Mouse (Mus musculus) adrenal gland, postnatal 10 days (tissue): ENCODE data around the gene Gm47995. TPM values are rescaled to one million over a fixed set of nuclear protein-coding genes. Genes with fewer than 3 reads are reported as not detected.

Experiments
- DNase-seq: peaks from one replicate; pipeline ENCODE4 v3.0.0; 2021; ENCODE audit warnings: mixed read lengths
- total RNA-seq, 2 experiments: library from RNA; stranded (reverse); gene quantifications; 2 replicates each; pipeline ENCODE4 v1.2.3; 2021

Gene Gm47995
- total RNA-seq, 2 experiments from 2014 or later = not detected

GRCm38 (mm10) chr1:151232346-151232745 is 34.1 kb downstream of the Gm47995 start:
- DNase-seq = no peak

DNA sequence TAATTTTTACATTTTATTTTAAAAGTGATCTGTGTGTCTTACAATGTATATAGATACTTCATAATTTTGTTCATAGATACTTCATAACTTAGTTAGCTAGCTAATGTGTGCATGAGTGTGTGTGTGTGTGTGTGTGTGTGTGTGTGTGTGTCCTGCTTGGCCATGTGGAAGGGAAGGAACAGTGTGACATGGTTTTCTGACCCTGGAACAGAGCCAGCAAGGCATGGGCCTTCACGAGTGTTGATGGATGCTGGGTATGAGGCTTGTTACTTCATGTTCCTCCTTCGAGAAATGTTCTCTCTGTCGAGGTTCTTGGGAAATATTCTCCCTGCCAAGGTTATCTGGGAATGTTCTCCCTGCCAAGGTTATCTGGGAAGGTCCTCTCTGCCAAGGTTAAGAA is 35.5 kb downstream of the Gm47995 start:
- peak; percentile 30 for DNase-seq

- no peak for DNase-seq
Observed at GRCm38 (mm10) chr1:151235574-151235973, 37.3 kb downstream of the Gm47995 start.

DNA sequence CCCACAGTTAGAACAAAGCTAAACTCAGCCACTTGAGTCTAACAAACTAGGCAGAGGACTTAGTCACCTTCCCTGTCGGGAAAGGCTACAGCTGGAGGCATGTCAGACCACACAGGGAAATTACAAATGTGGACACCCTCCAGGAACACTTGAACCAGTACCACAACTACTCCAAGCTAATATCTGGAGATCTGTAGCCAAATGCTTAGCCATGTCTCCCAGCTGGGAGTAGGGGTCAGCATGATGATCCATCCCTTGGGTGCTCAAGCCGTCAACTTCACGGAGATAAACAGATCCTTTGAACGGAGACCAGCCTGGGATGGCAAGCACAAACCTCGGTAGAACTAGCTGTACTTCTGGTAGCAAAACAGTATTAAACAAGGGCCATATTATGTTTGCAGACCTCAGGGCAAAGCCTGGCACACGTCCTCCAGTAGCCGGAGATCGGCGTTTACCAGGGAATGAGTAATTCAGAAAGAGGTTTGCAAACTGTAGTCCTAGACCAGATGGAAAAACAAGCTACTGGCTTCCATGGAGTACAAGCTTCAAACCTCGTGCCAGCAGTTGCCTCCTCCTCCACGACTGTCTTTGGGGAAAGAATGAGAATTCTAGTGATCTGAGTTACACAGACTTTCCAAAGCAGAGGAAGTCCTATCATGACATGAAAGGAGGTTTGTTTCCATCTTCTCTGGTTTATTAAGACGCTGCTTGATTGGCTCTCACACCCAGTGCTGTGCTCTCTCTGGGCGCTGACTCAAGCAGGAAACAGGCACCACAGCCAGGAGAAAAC is 38.1 kb downstream of the Gm47995 start:
- DNase-seq = peak; percentile 7

- DNase-seq = no peak
Observed at GRCm38 (mm10) chr1:151237780-151238179, 39.5 kb downstream of the Gm47995 start.

- no peak for DNase-seq
Observed at GRCm38 (mm10) chr1:151243332-151243731, 45.1 kb downstream of the Gm47995 start.

DNA sequence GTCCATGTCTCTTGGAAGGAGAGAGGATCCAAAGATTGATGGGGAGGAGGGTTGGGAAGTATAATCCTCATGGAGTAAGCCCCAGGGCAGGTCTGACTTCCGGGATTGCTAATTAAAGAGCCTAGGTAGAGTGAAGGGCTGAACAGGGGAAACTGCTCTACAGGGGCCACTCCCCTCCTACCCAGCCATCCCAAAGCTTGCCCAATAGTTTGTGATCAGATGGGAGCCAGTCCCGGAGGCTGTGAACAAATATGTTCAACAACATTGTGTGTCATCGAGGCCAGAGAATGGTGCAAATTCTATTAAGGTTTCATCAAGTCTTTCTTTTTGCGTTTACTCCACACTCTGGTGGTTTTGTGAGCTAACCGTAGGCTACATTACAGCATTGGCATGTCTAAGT is 45.8 kb downstream of the Gm47995 start:
- no peak for DNase-seq

DNA sequence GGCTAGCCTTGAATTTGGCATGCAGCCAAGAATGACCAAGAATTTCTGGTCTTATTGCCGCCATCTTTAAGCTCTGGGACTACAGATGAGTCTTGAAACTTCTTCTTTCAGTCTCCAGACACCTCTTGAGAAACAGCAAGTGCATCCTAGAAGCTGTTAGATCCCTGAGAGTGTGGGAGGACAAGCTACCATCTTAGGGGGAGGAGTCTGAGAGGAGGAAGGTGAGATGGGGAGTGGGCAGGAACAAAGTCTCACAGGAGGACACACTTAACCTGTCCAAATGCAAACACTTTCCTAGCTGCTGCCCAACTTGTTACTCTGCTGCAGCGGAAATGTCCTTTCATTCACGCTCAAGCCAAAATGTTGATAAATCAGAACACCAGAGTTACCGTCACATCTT is 46.5 kb downstream of the Gm47995 start:
- no peak for DNase-seq

DNA sequence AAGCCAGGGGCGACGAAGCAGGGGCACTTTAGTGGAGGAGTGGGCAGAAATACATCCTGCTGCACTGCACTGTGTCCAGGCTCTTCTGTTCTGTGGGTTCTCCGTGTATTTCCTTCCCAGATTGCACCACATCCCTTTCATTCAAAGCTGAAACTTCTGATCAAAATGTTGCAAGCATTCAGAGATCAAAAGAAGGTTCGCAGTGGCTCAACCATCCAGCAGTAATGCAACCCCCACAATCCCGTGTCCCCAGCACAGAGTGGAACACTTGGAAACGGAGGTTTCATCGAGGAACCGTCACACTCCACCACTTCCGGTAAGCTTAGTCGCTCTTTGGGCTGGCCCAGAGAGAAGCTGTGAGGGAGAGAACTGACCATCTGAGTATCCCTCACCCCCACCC is 46.9 kb downstream of the Gm47995 start:
- no peak for DNase-seq

GRCm38 (mm10) chr1:151245846-151246245 is 47.6 kb downstream of the Gm47995 start:
- DNase-seq = no peak

Other genes with a start within 250 kb of the Gm47995 start
- 10 to 100 TPM in 1 of 2 experiments, 1 to 10 TPM in 1; 5.9 to 11.2 TPM for gene Hmcn1, start 205.0 kb upstream of the Gm47995 start, total RNA-seq
- gene Gm47985, start 15.9 kb upstream of the Gm47995 start, total RNA-seq = not detected
- not detected for gene Gm8947, start 6.1 kb upstream of the Gm47995 start, total RNA-seq
- not detected for gene 3110040M04Rik, start 5.7 kb downstream of the Gm47995 start, total RNA-seq
- gene Gm47996, start 11.7 kb downstream of the Gm47995 start, total RNA-seq = not detected
- 100 to 1,000 TPM; 210 to 250 TPM for gene Ivns1abp, start 146.0 kb downstream of the Gm47995 start, total RNA-seq
- 10 to 100 TPM; 12.8 to 19.3 TPM for gene Swt1, start 230.0 kb downstream of the Gm47995 start, total RNA-seq
- 10 to 100 TPM; 18.9 to 25.9 TPM for gene Trmt1l, start 230.1 kb downstream of the Gm47995 start, total RNA-seq